Mouse (Mus musculus) inflammation-experienced regulatory T-cells, adult 6 months (primary cell): Measurements from ENCODE around the gene Ascc1. TPM values are rescaled to one million over a fixed set of nuclear protein-coding genes. Genes with fewer than 3 reads are reported as not detected.
A peak's percentile ranks its signal among the peaks of the same experiment; 100 is the strongest.
"Not testable (repeated sequence)": the region's sequence is repeated elsewhere in the genome, so short reads cannot be mapped to it uniquely, and the experiment has no call there.

ENCODE experiments used
- ATAC-seq: one replicate; pipeline ENCODE4 v1.8.0; 2017
- polyA plus RNA-seq, 3 experiments: library from polyadenylated mRNA; unstranded; fragments of 100-300 nt; shearing (Covaris generic); gene quantifications; one replicate each; pipeline ENCODE4 v1.2.1; 2017

Ascc1 gene
- polyA plus RNA-seq, 3 experiments from 2014 or later: 33.7 to 57.6 (median 44.3) TPM

DNA sequence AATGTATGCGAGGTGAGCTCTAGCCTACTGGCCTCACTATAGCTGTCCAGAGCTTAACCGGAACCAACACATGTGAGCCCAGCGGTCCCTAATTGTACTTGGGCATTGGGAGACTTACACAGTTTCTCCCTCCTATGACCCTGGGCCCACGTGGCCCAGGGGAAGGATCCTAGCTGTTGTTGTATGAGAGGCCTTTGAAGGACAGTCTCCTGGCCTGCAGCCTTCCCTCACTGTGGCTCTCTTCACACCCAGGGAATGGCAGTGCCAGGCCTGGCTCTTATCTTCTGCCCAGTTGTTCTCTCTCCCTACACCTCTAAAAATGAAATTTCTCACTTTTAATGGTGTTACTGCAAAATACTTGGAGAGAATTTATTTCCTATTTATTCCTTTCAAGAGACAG, 114.4 kb downstream of the Ascc1 start:
- ATAC-seq: no peak

DNA sequence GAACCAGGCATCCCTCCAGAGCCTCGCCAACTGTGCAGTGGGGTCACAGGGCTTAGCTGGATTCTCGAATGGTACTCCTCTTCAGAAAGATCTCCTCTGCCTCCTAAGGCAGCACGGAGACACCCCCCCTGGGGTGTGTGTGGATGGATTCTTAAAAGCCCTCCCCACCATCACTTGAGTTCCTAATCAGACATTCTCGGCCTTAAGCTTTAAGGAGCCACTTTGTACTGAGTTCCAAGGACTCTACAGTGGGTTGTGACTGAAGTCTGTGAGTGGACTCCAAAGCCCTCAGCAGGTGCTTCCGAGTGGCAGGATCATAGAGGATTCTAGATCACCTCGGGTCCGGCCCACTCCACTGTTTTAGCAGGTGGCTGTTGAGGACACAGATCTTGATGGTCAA, 115.9 kb downstream of the Ascc1 start:
- ATAC-seq: no peak

DNA sequence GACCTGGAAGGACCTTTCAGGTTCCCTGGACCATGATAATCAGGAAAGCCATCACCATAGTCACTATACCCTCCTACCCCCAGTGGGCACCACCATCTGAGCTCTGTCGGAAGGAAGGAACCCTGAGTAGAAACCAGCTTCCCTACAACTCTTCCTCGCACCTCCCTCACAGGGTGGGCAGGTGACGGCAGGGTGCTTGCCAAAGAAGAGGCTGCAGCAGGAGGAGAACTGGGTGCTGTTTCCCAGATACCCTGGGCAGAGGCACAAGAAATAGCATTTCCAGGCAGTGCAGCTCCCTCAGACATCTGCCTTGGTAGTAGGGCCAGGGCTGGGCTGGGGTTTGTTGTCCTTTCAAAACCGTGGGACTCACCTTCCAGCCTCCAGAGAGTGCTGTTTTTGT, 118.0 kb downstream of the Ascc1 start:
- no peak for ATAC-seq

DNA sequence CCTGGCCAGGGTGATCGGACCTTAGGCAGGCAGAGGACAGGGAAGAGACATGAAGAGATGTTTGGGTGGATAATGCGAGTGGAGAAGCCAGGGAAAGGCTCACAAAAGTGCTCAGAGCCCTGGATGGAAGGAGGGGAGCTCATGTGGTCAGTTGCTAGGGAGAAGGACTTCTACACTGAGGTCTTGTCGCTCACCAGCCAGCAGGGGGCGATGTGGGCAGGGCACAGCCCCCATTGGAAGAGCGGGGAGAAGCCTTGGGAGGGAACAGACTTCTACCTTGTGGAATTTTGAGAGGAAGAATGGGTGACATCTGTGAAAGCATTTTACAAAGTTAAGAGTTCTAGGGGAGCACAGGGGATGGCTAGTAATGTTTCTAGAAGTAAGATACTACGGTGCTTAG, 121.5 kb downstream of the Ascc1 start:
- no peak for ATAC-seq

DNA sequence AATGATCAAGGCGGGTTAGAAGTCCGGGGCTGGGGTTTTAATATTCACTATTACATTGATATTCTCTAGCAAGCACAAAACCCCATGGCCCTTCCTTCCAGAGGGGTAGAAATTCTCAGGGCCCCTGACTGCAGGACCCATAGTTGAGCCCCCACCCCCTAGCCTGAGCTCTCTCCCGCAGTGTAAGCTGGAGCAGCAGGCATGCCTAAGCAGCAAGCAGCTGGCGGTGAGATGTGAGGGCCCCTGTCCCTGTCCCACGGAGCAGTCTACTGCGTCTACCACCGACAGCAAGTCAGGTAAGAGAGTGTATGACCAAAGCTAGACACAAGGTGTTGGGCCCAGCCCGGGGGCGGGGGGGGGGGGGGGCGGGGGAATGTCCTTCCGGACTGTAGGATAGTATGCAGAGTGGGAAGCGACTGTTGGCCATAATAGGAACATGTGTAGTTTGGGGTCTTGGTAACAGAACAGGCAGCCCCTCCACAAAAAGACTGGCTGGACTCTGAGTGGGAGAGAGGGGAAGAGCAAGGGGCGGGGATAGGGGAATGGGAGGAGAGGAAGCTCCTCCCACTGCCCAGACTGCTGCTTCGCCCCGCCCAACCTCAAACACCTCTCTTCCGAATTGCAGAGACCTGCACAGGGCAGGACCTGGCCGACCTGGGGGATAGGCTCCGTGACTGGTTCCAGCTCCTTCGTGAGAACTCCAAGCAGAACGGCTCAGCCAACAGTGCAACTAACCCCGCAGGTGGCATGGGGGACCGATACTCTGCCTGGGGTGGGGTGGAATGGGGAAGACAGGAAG, 123.1 kb downstream of the Ascc1 start:
- no peak for ATAC-seq

DNA sequence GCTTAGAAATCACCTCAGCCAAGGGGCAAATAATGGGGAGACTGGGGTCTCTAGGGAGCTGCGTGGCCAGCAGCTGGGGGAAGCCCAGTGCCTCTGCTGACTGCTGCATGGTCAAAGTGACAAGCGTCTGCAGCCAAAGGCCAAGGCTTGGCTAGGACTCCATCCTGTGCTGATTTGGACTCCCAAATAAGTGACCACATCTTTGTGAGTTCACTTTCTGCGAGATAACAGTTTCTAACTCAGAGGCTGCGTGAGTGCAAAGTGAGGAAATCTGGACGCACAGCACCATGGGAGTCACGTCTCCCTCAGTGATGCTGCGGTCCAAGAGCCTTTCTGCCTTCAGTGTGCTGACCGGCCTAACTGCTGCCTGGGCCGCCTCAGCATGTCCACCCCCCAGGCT, 125.7 kb downstream of the Ascc1 start:
- ATAC-seq: no peak

DNA sequence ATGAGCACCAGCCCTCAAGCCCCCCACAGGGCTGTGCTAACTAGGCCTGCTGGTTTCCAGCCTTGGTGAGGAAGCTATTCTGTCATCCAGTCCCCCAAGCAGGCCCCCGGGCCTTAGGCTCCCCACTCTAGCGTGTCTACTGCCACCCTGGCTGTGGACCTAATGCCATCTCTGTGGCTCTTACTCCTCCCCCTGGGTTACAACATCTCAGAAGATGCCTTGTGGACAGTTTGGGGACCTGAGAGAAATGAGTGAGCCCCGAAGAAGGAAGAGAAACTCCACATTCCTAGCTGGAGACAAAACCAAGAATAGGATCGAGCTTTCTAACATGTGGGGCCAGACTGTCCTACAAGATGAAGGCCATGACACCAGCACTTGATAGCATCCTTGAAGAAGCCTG, 127.9 kb downstream of the Ascc1 start:
- no peak for ATAC-seq

DNA sequence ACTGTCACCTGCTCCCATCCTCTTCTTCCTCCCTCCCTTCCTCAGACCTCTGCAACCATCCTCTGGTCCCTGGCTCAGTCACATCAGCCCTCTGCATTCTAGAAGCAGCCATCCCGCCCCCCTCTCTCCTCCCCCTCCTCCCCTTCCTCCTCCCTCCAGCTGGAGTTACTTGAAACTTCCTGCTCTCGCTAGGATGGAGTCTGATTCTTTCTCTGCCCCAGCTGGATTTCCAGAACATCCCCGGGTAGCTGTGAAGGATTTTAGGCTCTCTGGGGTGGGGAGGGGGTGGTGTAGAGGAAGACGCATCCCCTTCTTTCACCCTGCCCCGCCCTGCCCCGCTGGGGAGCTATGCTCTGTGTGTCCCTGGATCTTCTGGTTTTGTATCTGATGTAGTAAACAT, 130.9 kb downstream of the Ascc1 start:
- ATAC-seq: no peak

DNA sequence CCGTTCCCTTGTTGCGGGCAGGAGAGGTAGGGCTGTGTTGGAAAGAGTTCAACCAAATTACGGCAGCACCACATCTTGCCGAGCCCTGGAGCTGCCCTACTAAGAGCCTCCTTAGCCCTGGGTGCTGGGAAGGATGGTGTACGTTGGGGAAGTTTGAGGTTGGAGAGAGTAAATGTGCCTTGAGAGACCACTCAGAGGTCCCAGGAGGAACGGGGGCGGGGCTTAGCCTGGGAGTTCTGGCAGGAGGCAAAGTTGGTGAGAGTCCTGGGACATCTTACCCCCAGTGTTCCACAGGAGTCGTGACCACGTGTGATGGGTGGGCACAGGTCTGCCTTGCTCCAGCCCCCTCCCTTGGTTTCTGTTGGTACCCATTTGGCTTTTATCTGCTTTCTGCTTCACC, 131.6 kb downstream of the Ascc1 start:
- no peak for ATAC-seq

DNA sequence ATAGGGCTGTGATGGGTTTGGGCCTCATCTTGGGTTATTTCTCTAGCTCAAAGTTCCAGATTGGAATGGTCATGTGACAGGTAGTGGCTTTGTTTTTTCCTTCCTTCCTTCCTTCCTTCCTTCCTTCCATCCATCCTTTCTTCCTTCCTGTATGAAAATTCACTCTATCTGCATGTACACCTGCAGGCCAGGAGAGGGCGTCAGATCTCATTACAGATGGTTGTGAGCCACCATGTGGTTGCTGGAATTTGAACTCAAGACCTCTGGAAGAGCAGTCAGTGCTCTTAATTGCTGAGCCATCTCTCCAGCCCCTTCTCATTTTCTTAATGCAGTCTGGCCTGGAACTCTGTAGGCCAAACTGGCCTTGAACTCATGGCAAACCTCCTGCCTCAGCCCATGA, 133.4 kb downstream of the Ascc1 start:
- not testable (repeated sequence) for ATAC-seq

DNA sequence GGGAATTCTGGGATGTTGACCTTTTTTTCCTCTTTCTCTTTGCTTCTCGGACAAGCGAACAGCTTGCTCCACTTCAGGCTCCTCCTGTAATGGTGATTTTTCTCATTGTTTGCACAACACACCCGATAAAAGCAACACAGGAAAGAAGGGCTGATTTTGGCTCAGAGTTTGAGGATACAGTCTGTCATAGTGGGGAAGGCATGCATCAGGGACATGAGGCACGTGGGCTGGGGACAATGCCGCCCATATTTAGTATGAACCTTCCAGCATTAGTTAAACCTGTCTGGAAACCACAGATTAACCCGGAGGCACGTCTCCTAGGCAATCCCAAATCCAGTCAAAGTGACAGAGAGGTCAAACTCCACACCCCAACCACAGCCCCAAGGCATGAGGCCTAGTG, 134.3 kb downstream of the Ascc1 start:
- no peak for ATAC-seq

DNA sequence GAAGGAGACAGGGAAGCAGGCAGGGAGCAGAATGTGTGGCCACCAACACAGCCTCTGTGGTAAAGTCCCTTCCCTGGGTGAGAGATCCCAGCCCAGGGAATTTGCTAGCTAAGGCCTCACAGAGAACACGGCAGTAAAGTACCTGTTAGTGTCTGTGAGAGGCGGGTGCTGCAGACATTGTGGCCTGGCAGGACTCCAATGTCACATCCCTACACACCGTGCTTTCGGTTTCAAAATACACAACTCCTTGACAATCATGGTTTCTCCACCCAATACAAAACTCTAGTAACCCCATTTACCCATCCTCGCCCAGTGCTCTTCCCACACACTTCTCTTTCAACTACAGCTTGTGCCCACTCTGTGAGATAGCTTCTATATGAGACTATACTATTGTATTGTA, 136.1 kb downstream of the Ascc1 start:
- ATAC-seq: peak; percentile 88

DNA sequence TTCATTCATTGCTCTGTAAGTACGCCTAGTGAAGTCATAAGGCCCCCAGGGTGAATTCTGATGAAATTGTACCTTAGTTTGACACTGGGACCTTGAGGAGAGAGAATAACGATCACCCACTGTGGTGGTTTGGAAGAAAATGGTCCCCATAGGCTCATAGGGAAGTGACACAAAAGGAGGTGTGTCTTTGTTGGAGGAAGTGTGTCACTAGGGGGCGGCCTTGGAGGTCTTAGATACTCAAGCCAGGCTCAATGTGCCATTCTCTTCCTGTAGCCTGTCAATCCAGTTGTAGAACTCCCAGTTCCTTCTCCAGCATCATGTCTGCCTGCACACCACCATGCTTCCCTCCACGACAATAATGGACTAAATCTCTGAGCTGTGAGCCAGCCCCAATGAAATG, 138.1 kb downstream of the Ascc1 start:
- ATAC-seq: no peak

DNA sequence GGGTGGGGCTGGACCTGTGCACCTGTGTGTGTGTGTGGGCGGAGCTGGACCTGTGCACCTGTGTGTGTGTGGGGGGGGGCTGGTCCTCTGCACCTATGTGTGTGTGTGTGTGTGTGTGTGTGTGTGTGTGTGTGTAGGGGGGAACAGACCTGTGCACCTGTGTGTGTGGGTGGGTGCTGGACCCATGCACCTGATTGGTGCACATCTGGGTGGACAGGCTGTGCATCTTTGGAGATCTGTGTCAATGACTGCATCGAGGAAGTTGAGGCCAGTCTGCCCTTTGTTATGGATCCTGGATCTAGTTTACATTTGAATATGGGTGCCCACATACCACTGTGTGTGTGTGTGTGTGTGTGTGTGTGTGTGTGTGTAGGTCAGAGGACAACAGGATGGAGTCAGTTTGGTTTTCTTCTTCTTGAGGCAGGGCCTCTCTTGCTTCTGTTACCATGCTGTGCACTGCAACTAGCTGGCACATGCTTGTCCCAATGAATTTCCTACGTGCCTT, 139.1 kb downstream of the Ascc1 start:
- no peak for ATAC-seq

DNA sequence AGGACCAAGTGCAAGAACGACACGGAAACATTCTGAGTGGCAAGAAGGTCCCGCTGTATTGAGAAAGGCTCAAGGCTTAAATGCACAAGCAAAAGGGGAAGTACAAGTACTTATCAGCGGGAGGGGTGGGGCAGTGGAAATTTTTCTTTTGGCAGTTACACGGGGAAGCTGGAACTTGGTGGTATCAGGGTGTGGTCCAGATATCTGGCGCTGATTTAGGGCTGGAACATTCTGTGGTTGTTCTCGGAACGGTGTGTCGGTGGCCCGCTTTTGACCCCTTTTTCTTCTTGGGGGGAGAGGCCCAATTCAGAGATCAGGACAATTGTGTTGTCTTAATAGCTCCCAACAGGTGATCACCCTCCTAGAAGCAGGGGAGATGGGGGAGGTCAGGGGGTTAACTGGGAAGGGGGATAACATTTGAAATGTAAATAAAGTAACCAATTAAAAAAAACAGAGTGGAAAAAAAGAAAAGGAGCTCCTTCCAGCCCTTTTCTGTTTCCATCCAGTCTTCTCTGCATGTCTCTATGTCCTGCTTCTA, 145.0 kb downstream of the Ascc1 start:
- ATAC-seq: not testable (repeated sequence)

DNA sequence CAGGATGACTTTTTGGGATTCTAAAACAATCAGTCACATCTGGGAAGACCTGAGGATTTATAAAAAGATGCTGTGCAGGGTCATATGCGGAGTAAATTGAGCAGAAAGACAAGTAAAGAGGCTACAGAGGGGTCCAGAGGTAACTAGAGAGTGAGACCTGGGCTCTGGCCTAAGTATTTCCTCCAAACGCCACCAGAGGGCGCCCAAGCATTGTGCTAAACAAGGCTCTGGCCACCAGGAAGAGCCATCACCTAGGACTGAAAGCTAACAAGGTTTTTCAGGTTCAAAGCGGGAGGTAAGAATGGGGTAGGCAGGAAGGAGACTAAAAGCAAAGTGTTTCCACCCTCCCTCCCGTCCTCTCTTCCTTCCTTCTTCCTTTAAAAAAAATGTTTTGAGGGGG, 145.5 kb downstream of the Ascc1 start:
- peak; percentile 92 for ATAC-seq

Other genes with a start within 250 kb of the Ascc1 start
- gene Dnajb12, start 123.2 kb upstream of the Ascc1 start, polyA plus RNA-seq: 10 to 100 TPM; 15.7 to 18.1 (median 17.4) TPM
- 10 to 100 TPM; 11.5 to 25.9 (median 14.4) TPM for gene Ddit4, start 51.0 kb upstream of the Ascc1 start, polyA plus RNA-seq
- gene Anapc16, start 330 bp downstream of the Ascc1 start, polyA plus RNA-seq: 10 to 100 TPM; 89.0 to 99.4 (median 91.1) TPM
- 1 to 10 TPM; 1.5 to 8.7 (median 8.0) TPM for gene Spock2, start 103.4 kb downstream of the Ascc1 start, polyA plus RNA-seq
- gene Chst3, start 216.5 kb downstream of the Ascc1 start, polyA plus RNA-seq: under 1 TPM in 2 of 3 experiments, not detected in 1; 0.36 to 0.40 TPM